Mouse (Mus musculus) megakaryocyte, embryonic 14.5 days (primary cell): ENCODE measurements at regions not wholly inside any gene's neighbourhood (a gene's known extent, or its start where the extent isn't known, plus 50 kb on each side); places are given as distances from the start of the nearest gene placed in this dataset.

ENCODE experiments used
- FLI1 ChIP-seq: IDR thresholded peaks from 2 replicates; pipeline ENCODE4 v1.6.1; 2012; ENCODE audit warnings: low read length, inconsistent platforms, mixed read lengths
- GATA1 ChIP-seq: IDR thresholded peaks from 3 replicates; pipeline ENCODE4 v1.6.1; 2012; ENCODE audit warnings: mixed read lengths, low read length, inconsistent platforms, borderline replicate concordance

DNA sequence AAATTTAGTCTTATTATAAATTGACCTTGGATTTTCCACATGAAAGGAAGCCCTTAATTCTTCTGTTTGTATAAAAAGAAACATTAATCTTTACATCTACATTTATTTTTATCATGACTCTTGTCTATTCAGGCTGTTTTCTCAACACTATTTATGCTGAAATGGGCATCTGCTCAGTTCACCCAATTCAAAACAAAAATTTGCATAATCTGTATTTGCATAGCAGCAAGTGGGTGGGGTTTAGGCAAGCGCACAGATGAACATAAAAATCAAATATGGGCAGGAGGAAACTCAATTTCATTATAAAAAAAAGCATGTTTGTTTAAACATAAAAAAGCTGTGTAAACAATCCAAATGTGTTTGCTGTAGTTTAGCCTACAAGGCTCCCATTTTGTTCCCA is 67.7 kb downstream of the Olig3 start:
- no peak for TF ChIP-seq GATA1
- TF ChIP-seq FLI1: no peak
